Mouse (Mus musculus): ENCODE results near the gene Dhx58. TPM values are rescaled to one million over a fixed set of nuclear protein-coding genes. Genes with fewer than 3 reads are reported as not detected.

Gene Dhx58
- polyA plus RNA-seq, 1 experiment from 2014 or later, result 5.2 TPM

GRCm38 (mm10) chr11:100721776-100722492 is 17.9 kb upstream of the Dhx58 start:
- H3K9ac ChIP-seq, result 0 out of 2 replicates have a peak overlapping the region, but pooled peaks have one; percentile 23
- H3K4me2 ChIP-seq, result no peak overlapping the region
- 72% methylated on average over 8 of the region's 8 CpGs for WGBS
- no peak for ATAC-seq (ENCODE audit: insufficient number of reproducible peaks, insufficient read depth, low FRiP score, low TSS enrichment, low read depth)
- peaks cover 18% of the 10 kb centered on the region for H3K4me1 ChIP-seq
- H3K9me3 ChIP-seq, result no peaks in the 10 kb centered on the region
- H3K36me3 ChIP-seq, result peaks cover 31% of the 10 kb centered on the region
- H3K27me3 ChIP-seq, result no peaks in the 10 kb centered on the region
- no peak overlapping the region for H3K4me3 ChIP-seq
- peak overlapping the region; percentile 23 for H3K27ac ChIP-seq

GRCm38 (mm10) chr11:100721254-100721653 is 17.2 kb upstream of the Dhx58 start:
- 53% methylated on average over 4 of the region's 4 CpGs for WGBS
- ATAC-seq (ENCODE audit: insufficient number of reproducible peaks, insufficient read depth, low FRiP score, low TSS enrichment, low read depth), result no peak
- H3K36me3 ChIP-seq, result peaks cover 38% of the 10 kb centered on the region
- H3K4me3 ChIP-seq, result no peak overlapping the region
- no peak overlapping the region for H3K4me2 ChIP-seq
- H3K4me1 ChIP-seq, result peaks cover 18% of the 10 kb centered on the region
- H3K27me3 ChIP-seq, result no peaks in the 10 kb centered on the region
- 0 out of 2 replicates have a peak overlapping the region, but pooled peaks have one; percentile 60 for H3K27ac ChIP-seq
- H3K9ac ChIP-seq, result 0 out of 2 replicates have a peak overlapping the region, but pooled peaks have one; percentile 6
- no peaks in the 10 kb centered on the region for H3K9me3 ChIP-seq

- Histone ChIP-seq H3K9me3 (no peaks in the 10 kb centered on the region), H3K4me2 (no peak overlapping the region), H3K36me3 (peaks cover 47% of the 10 kb centered on the region), H3K27ac (peak overlapping the region; percentile 60; the same call in 1 of the 2 replicates), H3K9ac (no peak overlapping the region), H3K27me3 (no peaks in the 10 kb centered on the region), H3K4me3 (no peak overlapping the region), H3K4me1 (peaks cover 17% of the 10 kb centered on the region)
- 70% methylated on average over 5 of the region's 5 CpGs for WGBS
- ATAC-seq (ENCODE audit: insufficient number of reproducible peaks, insufficient read depth, low FRiP score, low TSS enrichment, low read depth), result no peak
Observed at GRCm38 (mm10) chr11:100720345-100720744, 16.3 kb upstream of the Dhx58 start.

- no peak overlapping the region for H3K27ac ChIP-seq
- H3K9me3 ChIP-seq, result no peaks in the 10 kb centered on the region
- H3K27me3 ChIP-seq, result no peaks in the 10 kb centered on the region
- H3K36me3 ChIP-seq, result peaks cover 51% of the 10 kb centered on the region
- no peak overlapping the region for H3K4me3 ChIP-seq
- 90% methylated on average over 11 of the region's 11 CpGs for WGBS
- peaks cover 13% of the 10 kb centered on the region for H3K4me1 ChIP-seq
- no peak for ATAC-seq (ENCODE audit: insufficient number of reproducible peaks, insufficient read depth, low FRiP score, low TSS enrichment, low read depth)
- no peak overlapping the region for H3K4me2 ChIP-seq
- H3K9ac ChIP-seq, result no peak overlapping the region
Observed at GRCm38 (mm10) chr11:100719893-100720292, 15.8 kb upstream of the Dhx58 start.

- Histone ChIP-seq H3K27me3 (no peaks in the 10 kb centered on the region), H3K9me3 (no peaks in the 10 kb centered on the region), H3K27ac (no peak overlapping the region), H3K4me2 (no peak overlapping the region), H3K4me1 (peaks cover 12% of the 10 kb centered on the region), H3K9ac (no peak overlapping the region), H3K4me3 (no peak overlapping the region), H3K36me3 (peaks cover 52% of the 10 kb centered on the region)
- 85% methylated on average over 3 of the region's 3 CpGs for WGBS
- ATAC-seq (ENCODE audit: insufficient number of reproducible peaks, insufficient read depth, low FRiP score, low TSS enrichment, low read depth), result no peak
Observed at GRCm38 (mm10) chr11:100719312-100719711, 15.2 kb upstream of the Dhx58 start.

- ATAC-seq (ENCODE audit: insufficient number of reproducible peaks, insufficient read depth, low FRiP score, low TSS enrichment, low read depth), result no peak
- 78% methylated on average over 4 of the region's 4 CpGs for WGBS
- Histone ChIP-seq H3K27me3 (no peaks in the 10 kb centered on the region), H3K9ac (no peak overlapping the region), H3K4me1 (peaks cover 15% of the 10 kb centered on the region), H3K9me3 (no peaks in the 10 kb centered on the region), H3K27ac (peak overlapping the region; percentile 44; the same call in 1 of the 2 replicates), H3K4me3 (no peak overlapping the region), H3K36me3 (peaks cover 52% of the 10 kb centered on the region), H3K4me2 (no peak overlapping the region)
Observed at GRCm38 (mm10) chr11:100718866-100719265, 14.8 kb upstream of the Dhx58 start.

- no peaks in the 10 kb centered on the region for H3K27me3 ChIP-seq
- H3K4me1 ChIP-seq, result peaks cover 19% of the 10 kb centered on the region
- H3K4me3 ChIP-seq, result no peak overlapping the region
- 86% methylated on average over 7 of the region's 7 CpGs for WGBS
- H3K9ac ChIP-seq, result no peak overlapping the region
- no peak for ATAC-seq (ENCODE audit: insufficient number of reproducible peaks, insufficient read depth, low FRiP score, low TSS enrichment, low read depth)
- H3K4me2 ChIP-seq, result no peak overlapping the region
- no peaks in the 10 kb centered on the region for H3K9me3 ChIP-seq
- H3K36me3 ChIP-seq, result peaks cover 52% of the 10 kb centered on the region
- H3K27ac ChIP-seq, result 0 out of 2 replicates have a peak overlapping the region, but pooled peaks have one; percentile 44
Observed at GRCm38 (mm10) chr11:100718462-100718861, 14.4 kb upstream of the Dhx58 start.

- H3K36me3 ChIP-seq, result peaks cover 52% of the 10 kb centered on the region
- no peaks in the 10 kb centered on the region for H3K27me3 ChIP-seq
- no peak overlapping the region for H3K9ac ChIP-seq
- no peak overlapping the region for H3K4me2 ChIP-seq
- no peak overlapping the region for H3K4me3 ChIP-seq
- no peak overlapping the region for H3K27ac ChIP-seq
- H3K9me3 ChIP-seq, result no peaks in the 10 kb centered on the region
- WGBS, result 85% methylated on average over 3 of the region's 3 CpGs
- peaks cover 31% of the 10 kb centered on the region for H3K4me1 ChIP-seq
- ATAC-seq (ENCODE audit: insufficient number of reproducible peaks, insufficient read depth, low FRiP score, low TSS enrichment, low read depth), result no peak
Observed at GRCm38 (mm10) chr11:100716649-100717048, 12.6 kb upstream of the Dhx58 start.

GRCm38 (mm10) chr11:100714948-100715347 is 10.9 kb upstream of the Dhx58 start:
- WGBS, result 90% methylated on average over 6 of the region's 6 CpGs
- Histone ChIP-seq H3K4me1 (peaks cover 37% of the 10 kb centered on the region), H3K9ac (no peak overlapping the region), H3K27ac (no peak overlapping the region), H3K9me3 (no peaks in the 10 kb centered on the region), H3K4me3 (no peak overlapping the region), H3K4me2 (no peak overlapping the region), H3K27me3 (no peaks in the 10 kb centered on the region), H3K36me3 (peaks cover 59% of the 10 kb centered on the region)
- ATAC-seq (ENCODE audit: insufficient number of reproducible peaks, insufficient read depth, low FRiP score, low TSS enrichment, low read depth), result no peak

- Histone ChIP-seq H3K36me3 (peaks cover 59% of the 10 kb centered on the region), H3K4me2 (peak overlapping the region; percentile 64), H3K4me3 (peak overlapping the region; percentile 34; the same call in 1 of the 2 replicates)
Observed at GRCm38 (mm10) chr11:100714534-100714915, 10.5 kb upstream of the Dhx58 start.

GRCm38 (mm10) chr11:100713735-100714533 is 9.9 kb upstream of the Dhx58 start, which contains the start of gene Hspb9:
Gene Hspb9 (plus strand): TSS chr11:100713850.
- ATAC-seq (ENCODE audit: insufficient number of reproducible peaks, insufficient read depth, low FRiP score, low TSS enrichment, low read depth), result no peak
- Histone ChIP-seq H3K4me1 (peaks cover 32% of the 10 kb centered on the region), H3K4me3 (peak within 1 kb of the TSS; percentile 34), H3K36me3 (peaks cover 59% of the 10 kb centered on the region), H3K4me2 (peak within 1 kb of the TSS; percentile 69), H3K27ac (peak within 1 kb of the TSS; percentile 80), H3K9ac (peak within 1 kb of the TSS; percentile 70), H3K27me3 (no peaks in the 10 kb centered on the region), H3K9me3 (no peaks in the 10 kb centered on the region)
- WGBS, result 4% methylated on average over 38 of the region's 38 CpGs

More at GRCm38 (mm10) chr11:100714534-100714915, 10.5 kb upstream of the Dhx58 start:
- Histone ChIP-seq H3K9me3 (no peaks in the 10 kb centered on the region), H3K4me1 (peaks cover 35% of the 10 kb centered on the region), H3K27me3 (no peaks in the 10 kb centered on the region), H3K27ac (0 out of 2 replicates have a peak overlapping the region, but pooled peaks have one; percentile 80), H3K9ac (peak overlapping the region; percentile 70; the same call in 1 of the 2 replicates)
- no peak for ATAC-seq (ENCODE audit: insufficient number of reproducible peaks, insufficient read depth, low FRiP score, low TSS enrichment, low read depth)
- WGBS, result 45% methylated on average over 6 of the region's 6 CpGs
